Mouse (Mus musculus) intestine, embryonic 14.5 days (tissue): ENCODE measurements at regions not wholly inside any gene's neighbourhood (a gene's known extent, or its start where the extent isn't known, plus 50 kb on each side); places are given as distances from the start of the nearest gene placed in this dataset.

Experiments used
- ATAC-seq: fragments of 200-750 bp; cut with Nextera tagmentation; replicated peaks from 2 replicates; pipeline ENCODE4 v1.8.0; 2017; ENCODE audit warnings: low read depth, moderate number of reproducible peaks, moderate TSS enrichment, moderate library complexity; ENCODE audit not compliant: low FRiP score, low TSS enrichment
- DNase-seq: peaks from one replicate; pipeline ENCODE4 v3.0.0-alpha.2; 2018; ENCODE audit warnings: low spot score
- H3K27ac ChIP-seq: fragments of 300-500 bp; sonication (generic); 2 replicates; pipeline ENCODE4 v1.5.1; 2014; ENCODE audit warnings: low read depth, mild to moderate bottlenecking, control low read depth
- H3K27me3 ChIP-seq: fragments of 300-500 bp; sonication (generic); replicated peaks from 2 replicates; pipeline ENCODE4 v1.6.1; 2014; ENCODE audit warnings: low read length, control low read depth; ENCODE audit not compliant: control insufficient read depth, insufficient read depth
- H3K36me3 ChIP-seq: fragments of 300-500 bp; sonication (generic); 2 replicates; pipeline ENCODE4 v1.6.1; 2014; ENCODE audit warnings: low read length, control low read depth; ENCODE audit not compliant: control insufficient read depth, insufficient read depth
- H3K4me1 ChIP-seq: fragments of 300-500 bp; sonication (generic); replicated peaks from 2 replicates; pipeline ENCODE4 v1.6.1; 2014; ENCODE audit warnings: low read length, control low read depth, mixed read lengths; ENCODE audit not compliant: control insufficient read depth, insufficient read depth
- H3K4me2 ChIP-seq: fragments of 300-500 bp; sonication (generic); 2 replicates; pipeline ENCODE4 v1.6.1; 2014; ENCODE audit warnings: low read length
- H3K4me3 ChIP-seq: fragments of 300-500 bp; sonication (generic); 2 replicates; pipeline ENCODE4 v1.5.1; 2014; ENCODE audit warnings: low read depth, low read length, control low read depth, mixed read lengths
- H3K9ac ChIP-seq: fragments of 300-500 bp; sonication (generic); 2 replicates; pipeline ENCODE4 v1.6.1; 2014; ENCODE audit warnings: mild to moderate bottlenecking, low read length
- H3K9me3 ChIP-seq: fragments of 300-500 bp; sonication (generic); 2 replicates; pipeline ENCODE4 v1.6.1; 2016; ENCODE audit warnings: low read length, control low read depth; ENCODE audit not compliant: control insufficient read depth
- WGBS: fragments of 180-500 bp; shearing (Covaris S2); extraction: QIAGEN DNeasy Blood & Tissue Kit; methylation state at CpG from one replicate; pipeline ENCODE4 v1.1.7; 2014; 5-methylcytosine and 5-hydroxymethylcytosine counted together

DNA sequence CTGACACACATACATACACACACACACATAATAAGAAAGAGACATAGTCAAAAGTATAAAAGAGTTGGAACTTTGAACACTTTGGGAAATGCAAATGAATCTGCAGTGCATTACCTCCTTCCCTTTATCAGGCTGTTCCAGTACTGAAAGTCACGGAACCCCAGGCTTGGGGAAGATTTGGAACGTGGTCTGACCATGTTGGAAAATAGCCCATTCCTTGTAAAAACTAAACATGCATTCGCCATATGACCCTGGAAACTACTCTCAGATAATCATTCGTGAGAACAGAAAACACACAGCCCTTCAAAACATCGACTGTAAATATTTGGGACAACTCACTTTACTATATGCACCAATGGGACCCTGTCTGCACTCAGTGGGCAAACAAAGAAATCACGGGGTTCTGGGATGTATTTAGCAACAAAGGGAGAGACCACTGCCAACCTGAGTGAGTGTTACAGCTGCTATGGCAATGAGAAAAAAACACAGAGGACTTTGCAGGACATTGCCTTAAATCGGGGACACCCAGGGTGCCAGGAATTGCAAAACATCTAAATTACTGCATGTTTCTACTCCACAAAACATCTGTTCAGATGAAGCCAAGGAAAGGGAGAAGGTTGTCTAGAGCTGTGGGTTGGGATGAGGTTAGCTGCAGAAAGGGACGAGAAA is 238.3 kb downstream of the Abcc12 start:
- no peak overlapping the region for H3K4me2 ChIP-seq
- ATAC-seq (no peak), DNase-seq (no peak)
- H3K27ac ChIP-seq: no peak overlapping the region
- WGBS: 52% methylated on average over 8 of the region's 8 CpGs
- no peak overlapping the region for H3K4me3 ChIP-seq
- H3K36me3 ChIP-seq: no peaks in the 10 kb centered on the region
- 0 out of 2 replicates have a peak, but pooled peaks cover under 1% of the 10 kb centered on the region for H3K9me3 ChIP-seq
- H3K9ac ChIP-seq: no peak overlapping the region
- H3K27me3 ChIP-seq: no peaks in the 10 kb centered on the region
- H3K4me1 ChIP-seq: no peaks in the 10 kb centered on the region

- WGBS: 84% methylated on average over 18 of the region's 18 CpGs
- DNase-seq (no peak), ATAC-seq (no peak)
- no peaks in the 10 kb centered on the region for H3K27me3 ChIP-seq
- H3K9ac ChIP-seq: no peak overlapping the region
- H3K9me3 ChIP-seq: no peaks in the 10 kb centered on the region
- H3K4me3 ChIP-seq: no peak overlapping the region
- H3K4me2 ChIP-seq: no peak overlapping the region
- no peak overlapping the region for H3K27ac ChIP-seq
- H3K4me1 ChIP-seq: no peaks in the 10 kb centered on the region
- H3K36me3 ChIP-seq: no peaks in the 10 kb centered on the region
Measured at GRCm38 (mm10) chr8:86338574-86339264, 241.8 kb downstream of the Abcc12 start.

DNA sequence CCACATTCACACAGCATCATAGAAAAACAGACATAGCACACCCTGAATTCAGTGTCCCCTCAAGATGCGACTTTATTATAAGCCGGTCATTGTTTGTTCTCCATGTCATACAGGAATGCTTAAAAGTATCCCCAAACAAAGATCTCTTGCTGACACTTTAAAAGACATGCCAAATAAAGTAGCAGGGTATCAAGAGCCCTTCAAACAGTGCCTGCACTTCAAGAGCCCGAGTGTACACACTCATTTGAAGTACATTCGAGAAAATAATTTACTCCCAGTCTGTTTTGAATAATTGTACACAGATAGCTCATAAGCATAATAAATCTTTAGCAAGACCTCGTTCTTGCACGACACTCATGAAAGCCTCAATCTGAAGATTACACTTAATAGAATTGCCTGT is 249.1 kb downstream of the Abcc12 start:
- no peak for DNase-seq
- no peaks in the 10 kb centered on the region for H3K36me3 ChIP-seq
- H3K9me3 ChIP-seq: no peaks in the 10 kb centered on the region
- ATAC-seq: no peak
- WGBS: 52% methylated on average over 6 of the region's 6 CpGs
- no peak overlapping the region for H3K4me3 ChIP-seq
- H3K27ac ChIP-seq: no peak overlapping the region
- no peak overlapping the region for H3K9ac ChIP-seq
- H3K27me3 ChIP-seq: no peaks in the 10 kb centered on the region
- H3K4me1 ChIP-seq: no peaks in the 10 kb centered on the region
- H3K4me2 ChIP-seq: no peak overlapping the region

DNA sequence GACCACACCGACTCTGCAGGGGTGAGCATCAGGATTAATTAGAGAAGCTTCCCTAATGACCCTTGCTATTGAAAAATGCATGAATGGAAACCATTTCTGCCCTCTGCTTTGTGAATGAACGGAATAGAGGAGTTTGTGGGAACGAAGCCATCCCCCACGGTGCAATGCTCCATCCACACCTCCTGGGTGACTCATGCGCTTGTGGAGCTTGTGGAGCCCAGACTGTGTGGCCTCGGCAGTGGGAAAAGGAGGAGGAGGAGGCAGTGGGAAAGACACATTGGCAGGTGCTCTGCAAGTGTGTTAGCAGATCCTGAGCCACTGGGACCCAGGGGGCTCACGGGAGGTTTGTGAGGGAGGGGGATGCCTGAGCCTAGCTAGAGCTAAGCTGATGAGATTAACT is 251.9 kb downstream of the Abcc12 start:
- Histone ChIP-seq H3K36me3 (no peaks in the 10 kb centered on the region), H3K4me1 (0 out of 2 replicates have a peak, but pooled peaks cover 6% of the 10 kb centered on the region), H3K9me3 (no peaks in the 10 kb centered on the region), H3K27me3 (no peaks in the 10 kb centered on the region), H3K4me2 (no peak overlapping the region), H3K9ac (no peak overlapping the region), H3K4me3 (no peak overlapping the region), H3K27ac (no peak overlapping the region)
- ATAC-seq (no peak), DNase-seq (no peak)
- WGBS: 68% methylated on average over 7 of the region's 7 CpGs

- ATAC-seq: no peak
- Histone ChIP-seq H3K9ac (no peak overlapping the region), H3K27me3 (no peaks in the 10 kb centered on the region)
Measured at GRCm38 (mm10) chr8:86327982-86328381, 252.5 kb downstream of the Abcc12 start.

DNA sequence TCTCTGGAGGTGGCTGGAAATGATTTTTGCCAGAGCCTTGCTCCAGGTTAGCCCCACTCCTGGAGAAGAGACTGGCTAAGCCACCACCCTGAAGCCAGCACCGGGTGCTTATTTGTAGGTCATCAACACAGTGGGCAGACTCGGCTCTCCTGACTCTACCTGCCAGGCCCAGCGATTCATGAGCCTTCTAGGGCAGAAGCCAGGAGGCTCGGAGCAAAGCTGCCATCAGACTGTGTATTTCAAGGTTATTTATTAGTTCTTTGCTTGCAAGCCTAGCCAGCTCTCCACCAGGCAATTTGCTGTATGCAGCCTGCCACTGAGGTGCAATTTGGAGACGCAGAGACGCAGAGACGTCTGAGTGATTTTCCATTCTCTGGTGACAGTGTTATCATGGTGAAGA is 255.4 kb downstream of the Abcc12 start:
- Histone ChIP-seq H3K27ac (no peak overlapping the region), H3K27me3 (no peaks in the 10 kb centered on the region), H3K4me2 (no peak overlapping the region), H3K9ac (no peak overlapping the region), H3K9me3 (no peaks in the 10 kb centered on the region), H3K4me3 (no peak overlapping the region), H3K4me1 (0 out of 2 replicates have a peak, but pooled peaks cover 6% of the 10 kb centered on the region), H3K36me3 (no peaks in the 10 kb centered on the region)
- DNase-seq (no peak), ATAC-seq (no peak)
- 40% methylated on average over 7 of the region's 7 CpGs for WGBS

More at GRCm38 (mm10) chr8:86327982-86328381, 252.5 kb downstream of the Abcc12 start:
- no peak overlapping the region for H3K4me2 ChIP-seq
- WGBS: 80% methylated on average over 3 of the region's 3 CpGs
- DNase-seq: no peak
- H3K36me3 ChIP-seq: no peaks in the 10 kb centered on the region
- no peaks in the 10 kb centered on the region for H3K9me3 ChIP-seq
- H3K4me1 ChIP-seq: 0 out of 2 replicates have a peak, but pooled peaks cover 6% of the 10 kb centered on the region
- H3K4me3 ChIP-seq: no peak overlapping the region
- no peak overlapping the region for H3K27ac ChIP-seq

GRCm38 (mm10) chr8:86324542-86324941 is 255.9 kb downstream of the Abcc12 start:
- no peaks in the 10 kb centered on the region for H3K36me3 ChIP-seq
- no peak overlapping the region for H3K4me3 ChIP-seq
- 59% methylated on average over 4 of the region's 4 CpGs for WGBS
- DNase-seq (no peak), ATAC-seq (no peak)
- 0 out of 2 replicates have a peak, but pooled peaks cover 6% of the 10 kb centered on the region for H3K4me1 ChIP-seq
- no peaks in the 10 kb centered on the region for H3K27me3 ChIP-seq
- no peaks in the 10 kb centered on the region for H3K9me3 ChIP-seq
- H3K9ac ChIP-seq: no peak overlapping the region
- no peak overlapping the region for H3K27ac ChIP-seq
- no peak overlapping the region for H3K4me2 ChIP-seq

- no peak for ATAC-seq
- 55% methylated on average over 2 of the region's 2 CpGs for WGBS
Measured at GRCm38 (mm10) chr8:86323823-86324222, 256.7 kb downstream of the Abcc12 start.

More at GRCm38 (mm10) chr8:86323823-86324222, 256.7 kb downstream of the Abcc12 start:
- Histone ChIP-seq H3K27ac (no peak overlapping the region), H3K4me1 (0 out of 2 replicates have a peak, but pooled peaks cover 6% of the 10 kb centered on the region), H3K9ac (no peak overlapping the region), H3K9me3 (no peaks in the 10 kb centered on the region), H3K4me3 (no peak overlapping the region), H3K27me3 (no peaks in the 10 kb centered on the region), H3K4me2 (no peak overlapping the region), H3K36me3 (no peaks in the 10 kb centered on the region)
- no peak for DNase-seq
